Mouse (Mus musculus) spleen, postnatal 4 days (tissue): ENCODE measurements around the gene Gna14.
A peak's percentile ranks its signal among the peaks of the same experiment; 100 is the strongest.

Experiments
- DNase-seq, 2 experiments: peaks; one replicate each; pipeline ENCODE4 v3.0.0; 2022; ENCODE audit warnings: low spot score in 2 of 2

Gna14 gene

GRCm38 (mm10) chr19:16593256-16593974 is 157.9 kb downstream of the Gna14 start:
- no peak for DNase-seq

- no peak for DNase-seq
Measured at GRCm38 (mm10) chr19:16593975-16594317, 158.4 kb downstream of the Gna14 start.

- DNase-seq = no peak
Measured at GRCm38 (mm10) chr19:16597216-16597615, 161.7 kb downstream of the Gna14 start.

- no peak for DNase-seq
Measured at GRCm38 (mm10) chr19:16598653-16599297, 163.2 kb downstream of the Gna14 start.

- DNase-seq = peak; percentile 48 to 77
Measured at GRCm38 (mm10) chr19:16599298-16599970, 163.9 kb downstream of the Gna14 start.

GRCm38 (mm10) chr19:16602026-16602425 is 166.5 kb downstream of the Gna14 start:
- DNase-seq = no peak

GRCm38 (mm10) chr19:16607634-16608033 is 172.1 kb downstream of the Gna14 start:
- no peak for DNase-seq

- no peak for DNase-seq
Measured at GRCm38 (mm10) chr19:16623154-16623553, 187.6 kb downstream of the Gna14 start.

GRCm38 (mm10) chr19:16624994-16625393 is 189.4 kb downstream of the Gna14 start:
- DNase-seq = no peak

GRCm38 (mm10) chr19:16625610-16626395 is 190.2 kb downstream of the Gna14 start:
- no peak for DNase-seq
